Mouse (Mus musculus) liver, adult 2 months (tissue): ENCODE results near the gene Slc16a12.

Source experiments
- CTCF ChIP-seq: fragments of 200-500 bp; IDR thresholded peaks from 2 replicates; pipeline ENCODE4 v1.5.1; 2011; ENCODE audit warnings: low read depth, low read length, control low read depth
- POLR2A ChIP-seq: fragments of 200-500 bp; IDR thresholded peaks from 2 replicates; pipeline ENCODE4 v1.6.1; 2011; ENCODE audit warnings: low read length, control low read depth; ENCODE audit not compliant: insufficient read depth; ENCODE audit errors: extremely low read depth

DNA sequence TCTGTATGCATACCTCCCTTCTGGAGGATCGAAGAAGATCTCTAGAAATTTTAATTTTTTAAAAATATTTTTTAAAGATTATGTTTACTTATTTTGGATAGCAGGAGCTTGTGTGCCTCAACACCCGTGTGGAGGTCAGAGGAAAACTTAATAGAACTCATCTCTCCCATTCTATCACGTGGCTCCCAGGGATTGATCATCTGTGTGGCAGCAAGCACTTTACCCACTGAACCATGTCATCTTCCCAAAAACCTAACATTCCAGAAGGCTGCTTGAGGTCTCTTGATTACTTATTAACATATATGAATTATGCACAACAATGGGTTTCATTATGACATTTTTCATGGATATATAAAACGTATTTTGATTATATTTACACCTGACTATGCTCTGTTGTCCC lies 49.3 kb upstream of the Slc16a12 start:
- TF ChIP-seq POLR2A (no peak), CTCF (no peak)
